Mouse (Mus musculus) stomach, embryonic 16.5 days (tissue): ENCODE measurements around the gene Endou. TPM values are rescaled to one million over a fixed set of nuclear protein-coding genes. Genes with fewer than 3 reads are reported as not detected.

Source experiments
- ATAC-seq: fragments of 200-750 bp; cut with Nextera tagmentation; 2 replicates; pipeline ENCODE4 v1.8.0; 2017; ENCODE audit warnings: moderate number of reproducible peaks, moderate TSS enrichment; ENCODE audit not compliant: insufficient read depth, low FRiP score
- H3K27ac ChIP-seq: fragments of 300-500 bp; sonication (generic); 2 replicates; pipeline ENCODE4 v1.5.1; 2014; ENCODE audit warnings: low read length
- H3K27me3 ChIP-seq: fragments of 300-500 bp; sonication (generic); 2 replicates; pipeline ENCODE4 v1.6.1; 2014; ENCODE audit warnings: low read length, control low read depth, mixed read lengths; ENCODE audit not compliant: control insufficient read depth, insufficient read depth
- H3K36me3 ChIP-seq: fragments of 300-500 bp; sonication (generic); 2 replicates; pipeline ENCODE4 v1.6.1; 2014; ENCODE audit warnings: low read length; ENCODE audit not compliant: control insufficient read depth, insufficient read depth
- H3K4me1 ChIP-seq: fragments of 300-500 bp; sonication (generic); 2 replicates; pipeline ENCODE4 v1.6.1; 2014; ENCODE audit warnings: low read length, control low read depth, mixed read lengths; ENCODE audit not compliant: control insufficient read depth, insufficient read depth
- H3K4me2 ChIP-seq: fragments of 300-500 bp; sonication (generic); 2 replicates; pipeline ENCODE4 v1.6.1; 2014; ENCODE audit warnings: low read depth, low read length, mixed read lengths
- H3K4me3 ChIP-seq: fragments of 300-500 bp; sonication (generic); replicated peaks from 2 replicates; pipeline ENCODE4 v1.5.1; 2014; ENCODE audit warnings: mild to moderate bottlenecking, low read length
- H3K9ac ChIP-seq: fragments of 300-500 bp; sonication (generic); 2 replicates; pipeline ENCODE4 v1.6.1; 2014; ENCODE audit warnings: low read length
- H3K9me3 ChIP-seq: fragments of 300-500 bp; sonication (generic); replicated peaks from 2 replicates; pipeline ENCODE4 v1.6.1; 2016; ENCODE audit warnings: low read length, control low read depth; ENCODE audit not compliant: control insufficient read depth
- WGBS: fragments of 180-500 bp; shearing (Covaris S2); extraction: QIAGEN DNeasy Blood & Tissue Kit; methylation state at CpG from one replicate; pipeline ENCODE4 v1.1.7; 2014; 5-methylcytosine and 5-hydroxymethylcytosine counted together
- polyA plus RNA-seq: library from polyadenylated mRNA; unstranded; fragments of >200 nt; fragmentation: Nextera tagmentation; extraction: Ambion mirVana; gene quantifications from 2 replicates; pipeline ENCODE4 v1.2.1, GENCODE M21; 2015

The Endou gene
- polyA plus RNA-seq, 1 experiment from 2014 or later, result 6.4 TPM

GRCm38 (mm10) chr15:97743210-97743609, 12.1 kb upstream of the Endou start:
- Histone ChIP-seq H3K4me2 (no peak overlapping the region), H3K4me1 (peaks cover 4% of the 10 kb centered on the region; the same call in 1 of the 2 replicates), H3K27ac (no peak overlapping the region), H3K27me3 (no peaks in the 10 kb centered on the region), H3K4me3 (no peak overlapping the region), H3K9ac (no peak overlapping the region), H3K9me3 (no peaks in the 10 kb centered on the region), H3K36me3 (no peaks in the 10 kb centered on the region)
- 85% methylated on average over 5 of the region's 5 CpGs for WGBS
- ATAC-seq, result no peak

DNA sequence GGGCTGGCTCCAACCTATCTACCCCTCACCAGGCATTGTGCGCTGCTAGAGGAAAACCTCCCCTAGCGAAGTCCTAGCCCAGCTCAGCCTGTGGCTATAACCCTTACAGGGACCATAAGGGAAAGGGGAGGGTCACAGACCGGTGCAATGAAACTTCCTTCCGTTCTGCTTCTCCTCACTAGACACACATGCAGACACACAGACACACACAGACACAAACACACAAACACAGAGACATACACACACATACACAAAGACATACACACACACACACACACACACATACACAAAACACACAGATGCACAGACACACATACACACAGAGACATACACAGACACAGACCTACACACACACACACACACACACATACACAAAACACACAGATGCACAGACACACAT, 11.5 kb upstream of the Endou start:
- H3K36me3 ChIP-seq, result no peaks in the 10 kb centered on the region
- no peaks in the 10 kb centered on the region for H3K9me3 ChIP-seq
- ATAC-seq, result no peak
- no peaks in the 10 kb centered on the region for H3K27me3 ChIP-seq
- H3K4me3 ChIP-seq, result no peak overlapping the region
- H3K27ac ChIP-seq, result no peak overlapping the region
- 66% methylated on average over 4 of the region's 4 CpGs for WGBS
- H3K4me1 ChIP-seq, result peaks cover 4% of the 10 kb centered on the region; the same call in 1 of the 2 replicates
- no peak overlapping the region for H3K9ac ChIP-seq
- H3K4me2 ChIP-seq, result no peak overlapping the region

DNA sequence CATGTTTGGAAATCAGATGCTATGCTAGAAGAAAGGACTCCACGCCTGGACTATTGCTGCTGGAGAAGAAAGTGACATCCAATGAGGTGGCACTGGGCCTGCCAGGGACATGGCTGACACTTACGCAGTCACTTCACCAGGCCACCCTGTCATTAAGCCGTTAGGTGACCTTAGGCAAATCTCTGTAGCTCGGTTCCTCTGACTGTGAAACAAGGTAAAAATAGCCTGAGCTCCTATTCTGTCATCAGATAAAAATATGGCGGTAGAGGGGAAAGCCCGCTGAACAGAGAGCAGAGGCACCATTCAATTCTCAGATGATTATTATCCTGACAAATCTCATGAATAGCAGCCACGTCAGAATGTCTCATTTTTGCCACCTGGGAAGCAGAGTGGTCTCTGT, 10.9 kb upstream of the Endou start:
- H3K27me3 ChIP-seq, result no peaks in the 10 kb centered on the region
- 64% methylated on average over 7 of the region's 7 CpGs for WGBS
- peaks cover 4% of the 10 kb centered on the region; the same call in 1 of the 2 replicates for H3K4me1 ChIP-seq
- H3K9ac ChIP-seq, result no peak overlapping the region
- no peak overlapping the region for H3K27ac ChIP-seq
- H3K4me3 ChIP-seq, result no peak overlapping the region
- no peak for ATAC-seq
- no peaks in the 10 kb centered on the region for H3K36me3 ChIP-seq
- H3K4me2 ChIP-seq, result no peak overlapping the region
- no peaks in the 10 kb centered on the region for H3K9me3 ChIP-seq

DNA sequence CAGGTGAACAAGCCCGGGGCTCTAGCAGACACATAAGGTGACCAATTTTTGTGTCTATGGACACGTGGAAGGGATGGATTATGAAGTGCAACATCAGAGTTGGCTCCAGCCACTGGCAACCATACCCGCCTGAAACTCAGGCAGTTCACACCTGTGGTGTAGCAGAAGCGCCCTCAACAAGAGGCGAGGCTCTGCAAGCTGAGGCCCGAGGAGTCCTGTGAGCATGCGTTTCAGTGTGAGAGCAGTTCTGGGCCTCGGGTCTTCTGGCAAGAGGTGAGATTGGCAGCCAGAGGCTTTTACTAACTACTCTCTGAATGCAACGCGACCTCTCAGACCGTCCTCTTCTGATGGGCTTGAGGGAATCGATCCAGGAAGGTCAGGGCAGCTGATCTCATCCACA, 10.5 kb upstream of the Endou start:
- peaks cover 4% of the 10 kb centered on the region; the same call in 1 of the 2 replicates for H3K4me1 ChIP-seq
- no peak overlapping the region for H3K4me2 ChIP-seq
- no peak overlapping the region for H3K27ac ChIP-seq
- no peaks in the 10 kb centered on the region for H3K9me3 ChIP-seq
- H3K9ac ChIP-seq, result 0 out of 2 replicates have a peak overlapping the region, but pooled peaks have one; percentile 8
- no peaks in the 10 kb centered on the region for H3K27me3 ChIP-seq
- WGBS, result 89% methylated on average over 12 of the region's 12 CpGs
- H3K4me3 ChIP-seq, result no peak overlapping the region
- no peak for ATAC-seq
- H3K36me3 ChIP-seq, result no peaks in the 10 kb centered on the region

- no peak overlapping the region for H3K4me3 ChIP-seq
- 80% methylated on average over 9 of the region's 9 CpGs for WGBS
These were observed 9.2 kb upstream of the Endou start for GRCm38 (mm10) chr15:97740283-97740732.

DNA sequence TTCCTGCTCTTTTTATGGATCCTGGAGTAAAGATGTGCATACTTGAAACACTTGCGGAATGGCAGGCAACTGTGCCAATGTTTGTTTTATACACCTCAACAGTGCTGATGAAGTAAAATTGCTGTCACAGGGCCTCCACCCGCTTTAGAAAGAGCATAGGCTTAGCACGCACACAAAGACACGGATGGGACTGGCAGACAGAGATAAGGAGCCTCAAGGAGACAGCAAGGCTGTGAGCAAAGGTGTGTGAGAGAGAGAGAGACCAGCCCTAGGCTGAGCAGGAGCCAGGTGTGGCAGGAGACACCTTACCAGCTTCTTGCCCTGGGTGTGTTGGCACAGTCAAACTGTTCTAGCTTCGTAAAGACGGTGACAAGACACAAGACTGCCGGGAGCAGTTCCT, 7.8 kb upstream of the Endou start:
- Histone ChIP-seq H3K4me1 (no peaks in the 10 kb centered on the region), H3K36me3 (no peaks in the 10 kb centered on the region), H3K27ac (no peak overlapping the region), H3K9ac (no peak overlapping the region), H3K9me3 (no peaks in the 10 kb centered on the region), H3K27me3 (no peaks in the 10 kb centered on the region), H3K4me3 (no peak overlapping the region), H3K4me2 (no peak overlapping the region)
- WGBS, result 85% methylated on average over 7 of the region's 7 CpGs
- ATAC-seq, result no peak

More at GRCm38 (mm10) chr15:97740283-97740732, 9.2 kb upstream of the Endou start:
- Histone ChIP-seq H3K4me1 (peaks cover 4% of the 10 kb centered on the region; the same call in 1 of the 2 replicates), H3K36me3 (no peaks in the 10 kb centered on the region), H3K27ac (no peak overlapping the region), H3K4me2 (no peak overlapping the region), H3K9ac (no peak overlapping the region), H3K27me3 (no peaks in the 10 kb centered on the region), H3K9me3 (no peaks in the 10 kb centered on the region)
- no peak for ATAC-seq

DNA sequence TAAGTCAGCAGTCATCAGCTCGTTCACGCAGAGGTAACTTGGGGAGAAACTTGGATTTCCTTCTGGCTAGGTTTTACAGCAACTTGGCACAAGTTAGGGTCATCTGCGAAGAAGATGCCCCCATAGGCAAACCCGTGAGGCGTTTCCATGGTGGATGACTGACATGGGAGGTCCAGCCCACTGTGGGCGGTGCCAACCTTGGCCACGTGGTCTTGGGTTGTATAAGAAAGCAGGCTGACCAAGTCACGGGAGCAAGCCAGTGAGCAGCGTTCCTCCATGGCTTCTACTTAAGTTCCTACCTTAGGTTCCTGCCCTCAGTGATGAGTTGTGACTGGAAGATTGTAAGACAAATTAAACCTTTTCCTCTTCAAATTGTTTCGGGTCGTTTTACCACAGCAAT, 849 bp upstream of the Endou start:
- Histone ChIP-seq H3K4me1 (no peaks in the 10 kb centered on the region), H3K4me2 (no peak overlapping the region), H3K27ac (no peak overlapping the region), H3K27me3 (no peaks in the 10 kb centered on the region), H3K9me3 (no peaks in the 10 kb centered on the region), H3K9ac (no peak overlapping the region), H3K36me3 (no peaks in the 10 kb centered on the region), H3K4me3 (no peak overlapping the region)
- no peak for ATAC-seq
- 91% methylated on average over 11 of the region's 11 CpGs for WGBS

DNA sequence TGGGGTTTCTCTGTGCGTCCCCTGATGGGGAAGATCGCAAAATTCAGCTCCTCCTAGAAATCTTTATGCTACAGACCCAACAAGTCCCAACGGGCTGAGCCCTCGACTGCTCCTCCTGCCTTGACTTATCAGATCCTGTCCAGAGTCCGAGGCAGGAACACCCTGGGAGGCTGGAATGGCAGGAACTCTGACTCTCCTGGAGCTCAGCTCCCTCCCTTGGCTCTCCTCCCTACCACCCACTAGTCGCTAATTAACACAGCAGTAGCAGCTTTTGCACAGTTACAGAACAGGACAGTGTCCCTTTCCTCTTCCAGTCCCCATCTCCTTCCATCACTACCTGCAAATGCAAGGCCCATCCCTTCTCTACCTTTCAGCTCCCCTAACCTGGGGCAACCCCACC, 774 bp downstream of the Endou start:
- Histone ChIP-seq H3K4me2 (no peak overlapping the region), H3K9ac (no peak overlapping the region), H3K4me1 (no peaks in the 10 kb centered on the region), H3K27ac (no peak overlapping the region), H3K36me3 (no peaks in the 10 kb centered on the region), H3K9me3 (no peaks in the 10 kb centered on the region), H3K4me3 (no peak overlapping the region), H3K27me3 (no peaks in the 10 kb centered on the region)
- no peak for ATAC-seq
- WGBS, result 49% methylated on average over 6 of the region's 6 CpGs

GRCm38 (mm10) chr15:97728804-97729203, 2.3 kb downstream of the Endou start:
- H3K27ac ChIP-seq, result no peak overlapping the region
- WGBS, result 64% methylated on average over 7 of the region's 7 CpGs
- no peak for ATAC-seq
- no peaks in the 10 kb centered on the region for H3K27me3 ChIP-seq
- no peaks in the 10 kb centered on the region for H3K9me3 ChIP-seq
- no peaks in the 10 kb centered on the region for H3K36me3 ChIP-seq
- H3K9ac ChIP-seq, result no peak overlapping the region
- H3K4me2 ChIP-seq, result no peak overlapping the region
- H3K4me3 ChIP-seq, result no peak overlapping the region
- no peaks in the 10 kb centered on the region for H3K4me1 ChIP-seq

DNA sequence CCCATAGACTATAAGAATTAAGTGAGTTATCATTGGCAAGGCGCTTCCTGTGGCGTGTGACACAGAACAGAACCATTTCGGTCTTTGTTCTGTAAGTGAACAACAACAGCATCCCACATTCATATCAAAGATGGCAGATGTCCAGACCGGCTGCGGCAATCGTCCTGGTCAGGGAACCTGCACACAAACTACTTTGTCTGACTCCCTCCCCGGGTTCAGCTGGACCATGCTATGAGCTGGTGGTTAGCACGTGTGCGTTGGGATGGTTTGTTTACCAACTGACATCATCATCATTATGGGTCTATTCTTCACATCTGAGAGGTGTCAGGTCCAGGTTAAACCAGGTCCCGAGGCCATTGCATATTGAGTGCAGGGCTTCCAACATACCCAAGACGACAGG, 2.7 kb downstream of the Endou start:
- no peaks in the 10 kb centered on the region for H3K36me3 ChIP-seq
- H3K27me3 ChIP-seq, result no peaks in the 10 kb centered on the region
- ATAC-seq, result no peak
- no peak overlapping the region for H3K4me3 ChIP-seq
- WGBS, result 71% methylated on average over 11 of the region's 11 CpGs
- no peak overlapping the region for H3K27ac ChIP-seq
- H3K9ac ChIP-seq, result no peak overlapping the region
- no peak overlapping the region for H3K4me2 ChIP-seq
- H3K9me3 ChIP-seq, result no peaks in the 10 kb centered on the region
- no peaks in the 10 kb centered on the region for H3K4me1 ChIP-seq
